Mouse (Mus musculus) forebrain, postnatal 0 days (tissue): ENCODE results near the gene Hc. TPM values are rescaled to one million over a fixed set of nuclear protein-coding genes. Genes with fewer than 3 reads are reported as not detected.
A peak's percentile ranks its signal among the peaks of the same experiment; 100 is the strongest.

Experiments
- ATAC-seq: fragments of 200-750 bp; cut with Nextera tagmentation; 2 replicates; pipeline ENCODE4 v1.8.0; 2017; ENCODE audit warnings: mild to moderate bottlenecking, moderate library complexity
- DNase-seq: peaks from one replicate; pipeline ENCODE4 v3.0.0-alpha.2; 2015
- H3K27ac ChIP-seq: fragments of 300-500 bp; sonication (generic); 2 replicates; pipeline ENCODE4 v1.5.1; 2014; ENCODE audit warnings: low read depth, mild to moderate bottlenecking, antibody characterized with exemption, low read length, moderate library complexity, mixed read lengths
- H3K27me3 ChIP-seq: fragments of 300-500 bp; sonication (generic); 2 replicates; pipeline ENCODE4 v1.6.1; 2014; ENCODE audit warnings: mild to moderate bottlenecking, low read length, mixed read lengths; ENCODE audit not compliant: insufficient read depth
- H3K36me3 ChIP-seq: fragments of 300-500 bp; sonication (generic); 2 replicates; pipeline ENCODE4 v1.6.1; 2014; ENCODE audit warnings: mild to moderate bottlenecking, moderate library complexity; ENCODE audit not compliant: insufficient read depth
- H3K4me1 ChIP-seq: fragments of 300-500 bp; sonication (generic); 2 replicates; pipeline ENCODE4 v1.6.1; 2014; ENCODE audit warnings: antibody characterized with exemption; ENCODE audit not compliant: insufficient read depth
- H3K4me2 ChIP-seq: fragments of 300-500 bp; sonication (generic); 2 replicates; pipeline ENCODE4 v1.6.1; 2014; ENCODE audit warnings: low read depth, mild to moderate bottlenecking, moderate library complexity
- H3K4me3 ChIP-seq: fragments of 300-500 bp; sonication (generic); 2 replicates; pipeline ENCODE4 v1.5.1; 2014; ENCODE audit warnings: low read depth, low read length, mixed read lengths
- H3K9ac ChIP-seq: fragments of 300-500 bp; sonication (generic); 2 replicates; pipeline ENCODE4 v1.6.1; 2014; ENCODE audit warnings: mild to moderate bottlenecking
- H3K9me3 ChIP-seq: fragments of 300-500 bp; sonication (generic); 2 replicates; pipeline ENCODE4 v1.6.1; 2016; ENCODE audit warnings: low read length
- CTCF ChIP-seq: sonication (generic); IDR thresholded peaks from 2 replicates; pipeline ENCODE4 v1.5.1; 2016; ENCODE audit warnings: antibody characterized with exemption, control low read depth, low read depth
- WGBS: fragments of 180-500 bp; shearing (Covaris S2); extraction: QIAGEN DNeasy Blood & Tissue Kit; methylation state at CpG from one replicate; pipeline ENCODE4 v1.1.7; 2014; 5-methylcytosine and 5-hydroxymethylcytosine counted together
- polyA plus RNA-seq: library from polyadenylated mRNA; unstranded; fragments of >200 nt; fragmentation: Nextera tagmentation; extraction: Ambion mirVana; gene quantifications from 2 replicates; pipeline ENCODE4 v1.2.1, GENCODE M21; 2015
- total RNA-seq: library from RNA; depleted of rRNA; stranded (reverse); fragments of >200 nt; gene quantifications from 2 replicates; pipeline ENCODE4 v1.2.3, GENCODE M21; 2014

Hc gene
- total and polyA plus RNA-seq, 2 experiments from 2014 or later: 1.1 to 1.3 TPM

- Histone ChIP-seq H3K4me1 (no peaks in the 10 kb centered on the region), H3K4me2 (no peak overlapping the region), H3K9ac (no peak overlapping the region), H3K9me3 (no peaks in the 10 kb centered on the region), H3K27ac (no peak overlapping the region), H3K4me3 (no peak overlapping the region), H3K36me3 (no peaks in the 10 kb centered on the region), H3K27me3 (no peaks in the 10 kb centered on the region)
- TF ChIP-seq CTCF: no peak
- no peak for ATAC-seq
- WGBS: 80% methylated on average over 2 of the region's 2 CpGs
- no peak for DNase-seq
These were observed 2.9 kb downstream of the Hc start for GRCm38 (mm10) chr2:35058325-35058724.

- ATAC-seq: no peak
These were observed 4.0 kb downstream of the Hc start for GRCm38 (mm10) chr2:35057243-35057642.

GRCm38 (mm10) chr2:35048851-35049250 lies 12.4 kb downstream of the Hc start:
- H3K9me3 ChIP-seq: no peaks in the 10 kb centered on the region
- 45% methylated on average over 5 of the region's 5 CpGs for WGBS
- no peak overlapping the region for H3K27ac ChIP-seq
- H3K4me2 ChIP-seq: no peak overlapping the region
- no peaks in the 10 kb centered on the region for H3K36me3 ChIP-seq
- no peaks in the 10 kb centered on the region for H3K27me3 ChIP-seq
- H3K4me3 ChIP-seq: no peak overlapping the region
- ATAC-seq (no peak), DNase-seq (peak; percentile 18)
- no peak overlapping the region for H3K9ac ChIP-seq
- H3K4me1 ChIP-seq: no peaks in the 10 kb centered on the region
- TF ChIP-seq CTCF: peak; percentile 59

More at GRCm38 (mm10) chr2:35057243-35057642, 4.0 kb downstream of the Hc start:
- H3K36me3 ChIP-seq: no peaks in the 10 kb centered on the region
- TF ChIP-seq CTCF: no peak
- H3K27me3 ChIP-seq: no peaks in the 10 kb centered on the region
- H3K27ac ChIP-seq: no peak overlapping the region
- no peak overlapping the region for H3K4me2 ChIP-seq
- H3K4me1 ChIP-seq: no peaks in the 10 kb centered on the region
- WGBS: 93% methylated on average over 11 of the region's 11 CpGs
- no peak overlapping the region for H3K9ac ChIP-seq
- no peaks in the 10 kb centered on the region for H3K9me3 ChIP-seq
- no peak for DNase-seq
- no peak overlapping the region for H3K4me3 ChIP-seq

- 74% methylated on average over 2 of the region's 2 CpGs for WGBS
- Histone ChIP-seq H3K36me3 (no peaks in the 10 kb centered on the region), H3K9ac (no peak overlapping the region), H3K4me1 (no peaks in the 10 kb centered on the region), H3K9me3 (no peaks in the 10 kb centered on the region), H3K4me3 (no peak overlapping the region), H3K27ac (no peak overlapping the region), H3K27me3 (no peaks in the 10 kb centered on the region), H3K4me2 (no peak overlapping the region)
- ATAC-seq (no peak), DNase-seq (peak; percentile 6)
- TF ChIP-seq CTCF: peak; percentile 60
These were observed 16.3 kb downstream of the Hc start for GRCm38 (mm10) chr2:35044956-35045355.

GRCm38 (mm10) chr2:35038580-35039375 lies 22.5 kb downstream of the Hc start:
- WGBS: 84% methylated on average over 9 of the region's 9 CpGs
- H3K9me3 ChIP-seq: no peaks in the 10 kb centered on the region
- DNase-seq (no peak), ATAC-seq (no peak)
- H3K4me2 ChIP-seq: no peak overlapping the region
- H3K27me3 ChIP-seq: no peaks in the 10 kb centered on the region
- no peaks in the 10 kb centered on the region for H3K4me1 ChIP-seq
- no peak for TF ChIP-seq CTCF
- no peak overlapping the region for H3K27ac ChIP-seq
- H3K9ac ChIP-seq: no peak overlapping the region
- H3K4me3 ChIP-seq: no peak overlapping the region
- no peaks in the 10 kb centered on the region for H3K36me3 ChIP-seq

GRCm38 (mm10) chr2:35024646-35025154 lies 36.5 kb downstream of the Hc start:
- Histone ChIP-seq H3K4me1 (no peaks in the 10 kb centered on the region), H3K4me3 (no peak overlapping the region), H3K27ac (no peak overlapping the region), H3K36me3 (no peaks in the 10 kb centered on the region), H3K27me3 (no peaks in the 10 kb centered on the region), H3K4me2 (no peak overlapping the region), H3K9ac (no peak overlapping the region), H3K9me3 (no peaks in the 10 kb centered on the region)
- no peak for ATAC-seq
- no peak for TF ChIP-seq CTCF
- no peak for DNase-seq
- 50% methylated on average over 3 of the region's 3 CpGs for WGBS

GRCm38 (mm10) chr2:35021806-35022205 lies 39.4 kb downstream of the Hc start:
- Histone ChIP-seq H3K9ac (no peak overlapping the region), H3K27me3 (no peaks in the 10 kb centered on the region), H3K4me2 (no peak overlapping the region), H3K4me1 (no peaks in the 10 kb centered on the region), H3K4me3 (no peak overlapping the region), H3K9me3 (no peaks in the 10 kb centered on the region), H3K36me3 (no peaks in the 10 kb centered on the region), H3K27ac (no peak overlapping the region)
- no peak for DNase-seq
- no peak for ATAC-seq
- WGBS: 87% methylated on average over 5 of the region's 5 CpGs
- TF ChIP-seq CTCF: no peak
